Mouse (Mus musculus): ENCODE results near the gene BC055324.

DNA sequence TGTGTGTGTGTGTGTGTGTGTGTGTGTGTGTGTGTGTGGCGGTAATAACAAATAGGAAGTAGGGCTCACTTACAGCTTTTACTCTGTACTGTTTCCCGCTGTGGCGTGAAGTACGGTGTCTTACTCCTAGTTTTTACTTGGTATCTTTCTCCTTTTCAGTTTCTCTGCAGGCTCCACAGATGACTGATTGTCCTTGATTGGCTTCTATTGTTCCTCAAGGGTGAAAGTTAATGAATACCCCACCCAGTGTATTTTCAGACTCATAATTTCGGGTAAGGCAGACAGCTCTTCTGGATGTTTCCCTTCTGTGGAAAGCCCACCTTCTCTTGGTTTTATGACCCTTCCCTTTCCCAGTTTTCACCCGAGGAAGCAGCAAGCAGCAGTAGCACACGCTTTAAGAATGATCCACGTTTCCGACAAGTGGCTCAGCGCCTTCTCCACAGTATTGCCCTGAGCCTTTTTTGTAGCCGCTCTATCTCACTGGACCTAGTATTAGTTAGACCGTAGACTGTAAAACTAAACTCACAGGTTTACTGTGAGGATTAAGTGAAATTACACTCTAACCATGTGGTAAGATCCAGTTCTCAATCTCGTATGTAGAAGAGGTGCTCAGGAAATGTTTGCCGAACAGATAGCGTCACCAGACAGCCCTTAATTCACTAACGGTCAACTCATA is 23.8 kb upstream of the BC055324 start:
- TF ChIP-seq CTCF (IDR thresholded peaks at IDR 0.05; ENCODE audit: low read depth, low read length) (no peak), POLR2A (IDR thresholded peaks at IDR 0.05; ENCODE audit: extremely low read depth, insufficient read depth, low read length) (no peak)

All from liver, adult 2 months (tissue).